Mouse (Mus musculus) heart, embryonic 11.5 days (tissue): ENCODE measurements around the gene Wnt5b. TPM values are rescaled to one million over a fixed set of nuclear protein-coding genes. Genes with fewer than 3 reads are reported as not detected.

ENCODE experiments used
- ATAC-seq: fragments of 200-750 bp; cut with Nextera tagmentation; replicated peaks from 2 replicates; pipeline ENCODE4 v1.8.0; 2017; ENCODE audit warnings: moderate library complexity; ENCODE audit not compliant: insufficient number of reproducible peaks, low FRiP score, low TSS enrichment
- H3K27ac ChIP-seq: fragments of 300-500 bp; sonication (generic); 2 replicates; pipeline ENCODE4 v1.5.1; 2014; ENCODE audit warnings: mild to moderate bottlenecking, low read depth, low read length
- H3K27me3 ChIP-seq: fragments of 300-500 bp; sonication (generic); 2 replicates; pipeline ENCODE4 v1.6.1; 2014; ENCODE audit warnings: mild to moderate bottlenecking, low read length, mixed read lengths; ENCODE audit not compliant: control insufficient read depth, insufficient read depth
- H3K36me3 ChIP-seq: fragments of 300-500 bp; sonication (generic); 2 replicates; pipeline ENCODE4 v1.6.1; 2014; ENCODE audit warnings: mild to moderate bottlenecking, low read length, moderate library complexity, mixed read lengths; ENCODE audit not compliant: control insufficient read depth, insufficient read depth
- H3K4me1 ChIP-seq: fragments of 300-500 bp; sonication (generic); 2 replicates; pipeline ENCODE4 v1.6.1; 2014; ENCODE audit warnings: low read length; ENCODE audit not compliant: control insufficient read depth, insufficient read depth
- H3K4me2 ChIP-seq: fragments of 300-500 bp; sonication (generic); 2 replicates; pipeline ENCODE4 v1.6.1; 2014; ENCODE audit warnings: mild to moderate bottlenecking, moderate library complexity
- H3K4me3 ChIP-seq: fragments of 300-500 bp; sonication (generic); 2 replicates; pipeline ENCODE4 v1.5.1; 2014; ENCODE audit warnings: low read depth, low read length
- H3K9ac ChIP-seq: fragments of 300-500 bp; sonication (generic); 2 replicates; pipeline ENCODE4 v1.6.1; 2014; ENCODE audit warnings: mild to moderate bottlenecking, low read depth, low read length, moderate library complexity
- H3K9me3 ChIP-seq: fragments of 300-500 bp; sonication (generic); replicated peaks from 2 replicates; pipeline ENCODE4 v1.6.1; 2016; ENCODE audit warnings: low read length; ENCODE audit not compliant: control insufficient read depth
- WGBS: fragments of 180-500 bp; shearing (Covaris S2); extraction: QIAGEN DNeasy Blood & Tissue Kit; methylation state at CpG from one replicate; pipeline ENCODE4 v1.1.7; 2014; ENCODE audit not compliant: insufficient replicate concordance; 5-methylcytosine and 5-hydroxymethylcytosine counted together
- polyA plus RNA-seq: library from polyadenylated mRNA; unstranded; fragments of >200 nt; fragmentation: Nextera tagmentation; extraction: Ambion mirVana; gene quantifications from 2 replicates; pipeline ENCODE4 v1.2.1, GENCODE M21; 2014

Wnt5b gene
- polyA plus RNA-seq, 1 experiment from 2014 or later, result 7.3 TPM

DNA sequence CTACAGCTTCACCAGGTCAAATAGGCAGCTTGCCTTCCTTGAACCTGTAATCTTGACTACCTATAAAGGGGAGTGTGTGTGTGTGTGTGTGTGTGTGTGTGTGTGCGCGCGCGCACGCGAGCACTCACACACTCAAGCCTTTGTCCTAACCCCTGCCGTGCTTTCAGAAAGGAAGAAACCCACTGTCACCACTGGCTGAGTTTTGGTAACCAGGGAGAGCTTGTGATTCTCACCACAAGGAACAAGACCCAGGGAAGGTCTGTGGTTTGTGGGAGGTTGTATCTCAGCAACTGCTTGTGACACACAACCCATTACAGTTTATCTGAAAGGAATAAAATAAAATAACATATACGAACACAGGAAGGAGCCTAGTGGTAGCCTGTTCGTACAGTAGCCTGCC is 135.6 kb downstream of the Wnt5b start:
- Histone ChIP-seq H3K27me3 (no peaks in the 10 kb centered on the region), H3K4me3 (no peak overlapping the region), H3K9me3 (no peaks in the 10 kb centered on the region), H3K9ac (no peak overlapping the region), H3K27ac (no peak overlapping the region), H3K36me3 (no peaks in the 10 kb centered on the region), H3K4me2 (no peak overlapping the region), H3K4me1 (0 out of 2 replicates have a peak, but pooled peaks cover 3% of the 10 kb centered on the region)
- WGBS, result 73% methylated on average over 9 of the region's 9 CpGs
- ATAC-seq, result no peak

DNA sequence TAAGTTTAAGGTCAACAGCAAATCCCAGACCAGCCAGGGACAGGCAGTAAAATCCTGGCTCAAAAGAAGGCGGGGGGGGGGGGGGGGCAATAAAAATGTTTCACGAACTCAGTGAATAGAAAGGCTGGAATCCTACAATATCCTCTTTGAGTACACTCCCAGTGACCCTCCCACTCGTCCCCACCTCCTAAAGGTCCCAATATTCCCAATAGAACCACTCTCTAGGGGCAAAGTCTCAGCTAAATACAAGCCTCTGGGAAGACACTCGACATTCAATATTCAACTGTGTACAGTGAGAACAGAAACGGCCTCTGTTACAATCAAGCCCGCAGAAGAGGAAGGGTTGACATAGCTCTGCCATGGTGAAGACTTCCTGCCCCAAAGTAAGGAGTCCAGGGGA is 136.3 kb downstream of the Wnt5b start:
- ATAC-seq, result no peak
- WGBS, result 71% methylated on average over 6 of the region's 6 CpGs

DNA sequence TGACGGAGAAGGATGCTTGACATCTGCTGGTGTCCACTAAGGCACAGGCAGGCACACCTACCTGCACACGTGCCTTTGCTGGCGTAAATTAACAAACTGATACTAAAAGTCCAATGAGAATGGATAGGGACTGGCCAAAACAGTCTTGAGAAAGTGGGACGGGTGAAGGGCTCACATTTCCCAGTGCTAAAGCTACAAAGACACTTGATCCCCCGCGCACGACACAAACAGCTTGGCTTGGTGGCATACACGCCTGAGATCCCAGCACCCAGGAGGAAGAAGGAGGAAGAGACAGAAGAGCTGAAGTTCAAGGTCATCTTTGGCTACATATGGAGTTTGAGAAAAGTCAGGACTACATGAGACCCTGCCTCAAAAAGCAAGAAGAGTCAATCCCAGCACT is 137.6 kb downstream of the Wnt5b start:
- Histone ChIP-seq H3K27me3 (no peaks in the 10 kb centered on the region), H3K4me3 (no peak overlapping the region), H3K27ac (no peak overlapping the region), H3K36me3 (no peaks in the 10 kb centered on the region), H3K4me2 (no peak overlapping the region), H3K4me1 (0 out of 2 replicates have a peak, but pooled peaks cover 3% of the 10 kb centered on the region), H3K9me3 (no peaks in the 10 kb centered on the region), H3K9ac (no peak overlapping the region)
- no peak for ATAC-seq
- WGBS, result 80% methylated on average over 8 of the region's 8 CpGs

More for the DNA sequence above, 136.3 kb downstream of the Wnt5b start:
- no peak overlapping the region for H3K9ac ChIP-seq
- H3K27ac ChIP-seq, result no peak overlapping the region
- H3K4me3 ChIP-seq, result no peak overlapping the region
- H3K27me3 ChIP-seq, result no peaks in the 10 kb centered on the region
- H3K4me2 ChIP-seq, result no peak overlapping the region
- 0 out of 2 replicates have a peak, but pooled peaks cover 3% of the 10 kb centered on the region for H3K4me1 ChIP-seq
- H3K36me3 ChIP-seq, result no peaks in the 10 kb centered on the region
- no peaks in the 10 kb centered on the region for H3K9me3 ChIP-seq

DNA sequence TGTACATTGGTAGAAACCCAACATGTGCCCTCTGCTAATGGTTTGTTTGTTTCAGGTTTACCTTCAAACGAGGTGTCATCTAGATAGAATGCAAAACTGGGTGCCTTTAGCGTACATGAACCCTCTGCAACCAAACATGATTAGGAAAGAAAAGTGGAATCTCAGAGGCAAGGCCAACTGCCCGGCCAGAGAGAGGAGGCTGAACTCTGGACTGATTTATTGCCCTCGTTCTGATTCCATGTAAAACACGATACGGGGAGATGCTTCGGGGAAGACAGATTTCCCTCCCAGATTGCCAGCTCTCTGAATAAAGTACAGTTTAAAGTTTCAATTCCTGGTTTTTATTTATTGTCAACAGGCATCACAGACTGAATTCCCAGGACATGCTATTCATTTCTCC is 138.8 kb downstream of the Wnt5b start:
- Histone ChIP-seq H3K27me3 (no peaks in the 10 kb centered on the region), H3K36me3 (no peaks in the 10 kb centered on the region), H3K27ac (no peak overlapping the region), H3K9me3 (no peaks in the 10 kb centered on the region), H3K4me2 (no peak overlapping the region), H3K4me3 (no peak overlapping the region), H3K9ac (no peak overlapping the region), H3K4me1 (0 out of 2 replicates have a peak, but pooled peaks cover 3% of the 10 kb centered on the region)
- ATAC-seq, result no peak
- WGBS, result 78% methylated on average over 7 of the region's 7 CpGs

DNA sequence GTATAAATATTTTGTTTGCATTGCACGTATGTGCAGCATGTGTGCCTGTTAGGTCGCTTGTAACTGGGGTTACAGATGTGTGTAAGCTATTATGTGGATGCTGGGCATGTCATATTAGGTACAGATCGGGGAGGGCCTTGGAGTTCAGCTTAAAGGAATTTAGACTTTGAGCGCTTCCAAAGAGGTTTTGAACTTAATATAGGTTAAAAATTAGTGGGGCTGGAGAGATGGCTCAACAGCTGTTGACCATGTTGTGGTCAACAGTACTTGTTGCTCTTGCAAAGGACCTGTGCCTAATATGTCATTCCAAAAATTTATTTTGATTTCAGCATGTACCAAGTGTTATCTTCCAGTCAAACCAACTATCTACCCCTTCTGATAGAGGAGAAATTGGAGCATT is 139.3 kb downstream of the Wnt5b start:
- Histone ChIP-seq H3K9me3 (no peaks in the 10 kb centered on the region), H3K9ac (no peak overlapping the region), H3K4me2 (no peak overlapping the region), H3K4me1 (0 out of 2 replicates have a peak, but pooled peaks cover 3% of the 10 kb centered on the region), H3K27me3 (no peaks in the 10 kb centered on the region), H3K27ac (no peak overlapping the region), H3K4me3 (no peak overlapping the region), H3K36me3 (no peaks in the 10 kb centered on the region)
- whole genome bisulfite sequencing, result 82% methylated on average over 4 of the region's 4 CpGs
- ATAC-seq, result no peak

DNA sequence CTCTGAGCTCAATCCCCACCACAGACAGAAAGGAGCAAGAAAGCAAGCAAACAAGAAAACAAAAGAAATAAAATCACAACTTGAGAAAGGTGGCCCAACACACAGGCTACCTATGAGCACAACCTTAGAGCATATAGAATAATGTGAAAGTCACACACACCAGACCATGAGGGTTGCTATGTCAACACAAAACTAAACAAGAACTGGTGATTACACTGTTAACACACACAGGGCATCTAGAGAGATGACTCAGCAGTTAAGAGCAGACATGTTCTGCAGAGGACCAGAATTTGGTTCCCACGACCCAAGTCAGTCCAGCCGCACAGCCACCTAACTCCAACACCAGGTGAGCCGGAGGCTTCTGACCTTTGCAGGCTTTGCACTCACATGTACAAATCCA is 141.2 kb downstream of the Wnt5b start:
- H3K4me2 ChIP-seq, result no peak overlapping the region
- WGBS, result 79% methylated on average over 3 of the region's 3 CpGs
- no peak overlapping the region for H3K4me3 ChIP-seq
- no peaks in the 10 kb centered on the region for H3K4me1 ChIP-seq
- H3K9ac ChIP-seq, result no peak overlapping the region
- no peaks in the 10 kb centered on the region for H3K36me3 ChIP-seq
- H3K27ac ChIP-seq, result no peak overlapping the region
- H3K9me3 ChIP-seq, result no peaks in the 10 kb centered on the region
- ATAC-seq, result no peak
- no peaks in the 10 kb centered on the region for H3K27me3 ChIP-seq

DNA sequence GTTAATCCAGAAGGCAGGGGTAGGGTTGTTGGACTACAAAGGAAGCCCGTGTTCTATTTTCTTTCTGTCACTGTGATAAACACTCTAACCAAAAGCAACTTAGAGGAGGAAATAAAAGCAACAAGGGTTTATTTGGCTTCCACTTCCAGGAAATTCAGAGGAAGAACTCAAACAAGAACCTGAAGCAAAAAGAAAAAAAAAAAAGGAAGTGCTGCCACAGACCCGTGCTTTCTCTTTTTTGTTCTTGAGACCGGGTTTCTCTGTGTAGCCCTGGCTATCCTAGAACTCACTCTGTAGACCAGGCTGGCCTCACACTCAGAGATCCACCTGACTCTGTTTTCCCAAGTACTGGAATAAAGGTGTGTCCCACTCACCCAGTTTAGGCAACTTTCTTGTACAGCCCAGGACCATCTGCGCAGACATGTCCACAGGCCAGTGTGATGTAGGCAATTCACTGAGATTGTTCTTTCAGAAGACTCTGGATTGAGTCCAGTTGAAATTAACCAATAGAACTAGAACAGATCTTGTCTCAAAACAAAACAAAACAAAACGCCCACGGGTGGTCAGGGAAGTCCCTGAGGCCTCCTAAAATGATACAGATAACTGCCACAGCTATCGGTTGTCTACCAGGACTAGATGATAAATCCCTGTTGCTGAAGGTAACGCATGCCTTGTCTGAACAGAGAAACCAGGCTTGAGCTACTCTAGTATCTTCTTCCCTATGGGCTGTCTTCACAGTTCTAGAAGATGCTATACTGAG is 142.4 kb downstream of the Wnt5b start:
- H3K9me3 ChIP-seq, result no peaks in the 10 kb centered on the region
- no peak for ATAC-seq

DNA sequence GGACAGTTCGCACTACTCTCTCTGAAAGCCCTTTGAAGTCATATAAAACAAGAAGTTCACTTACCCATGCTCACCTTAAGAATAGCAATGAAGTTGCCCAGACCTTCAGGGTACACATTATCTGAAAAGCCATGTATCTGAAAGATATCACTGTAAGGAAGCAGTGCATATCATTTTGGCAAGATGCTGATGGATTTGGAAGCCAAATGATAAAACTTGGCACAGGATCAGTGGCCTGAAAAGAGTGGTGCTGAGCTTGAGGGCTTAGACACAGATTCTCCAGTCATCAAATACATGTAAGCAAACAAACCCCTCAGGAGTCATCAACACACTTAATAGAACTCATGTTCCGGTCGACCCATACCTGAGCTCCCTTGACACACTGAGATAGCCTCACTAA is 143.5 kb downstream of the Wnt5b start:
- Histone ChIP-seq H3K27me3 (no peaks in the 10 kb centered on the region), H3K9me3 (no peaks in the 10 kb centered on the region), H3K27ac (no peak overlapping the region), H3K9ac (no peak overlapping the region), H3K4me1 (peaks cover 4% of the 10 kb centered on the region), H3K4me2 (no peak overlapping the region), H3K4me3 (no peak overlapping the region), H3K36me3 (no peaks in the 10 kb centered on the region)
- WGBS, result 79% methylated on average over 3 of the region's 3 CpGs
- ATAC-seq, result no peak

More for the DNA sequence above, 142.4 kb downstream of the Wnt5b start:
- H3K36me3 ChIP-seq, result no peaks in the 10 kb centered on the region
- no peaks in the 10 kb centered on the region for H3K4me1 ChIP-seq
- H3K27me3 ChIP-seq, result no peaks in the 10 kb centered on the region
- no peak overlapping the region for H3K4me2 ChIP-seq
- H3K9ac ChIP-seq, result no peak overlapping the region
- H3K4me3 ChIP-seq, result no peak overlapping the region
- no peak overlapping the region for H3K27ac ChIP-seq
- 77% methylated on average over 8 of the region's 8 CpGs for WGBS

DNA sequence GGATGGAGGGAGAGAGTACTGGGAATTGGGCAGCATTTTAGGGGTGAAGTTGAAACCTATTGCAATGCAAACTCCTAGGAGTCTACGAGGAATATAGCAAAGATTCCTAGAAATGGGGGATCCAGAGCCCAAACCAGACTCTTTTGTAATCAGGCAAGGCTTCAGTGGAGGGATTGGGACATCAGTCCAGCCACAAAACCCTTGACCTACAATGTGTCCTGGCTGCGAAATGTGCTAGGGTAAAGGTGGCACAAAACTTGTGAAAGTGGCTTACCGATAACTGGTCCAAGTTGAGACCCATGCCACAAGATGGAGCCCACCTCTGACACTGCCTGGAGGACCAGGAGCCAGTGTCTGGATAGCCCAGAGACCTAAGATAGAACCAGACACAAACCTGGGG is 144.8 kb downstream of the Wnt5b start:
- Histone ChIP-seq H3K4me2 (no peak overlapping the region), H3K4me1 (peaks cover 4% of the 10 kb centered on the region), H3K9me3 (no peaks in the 10 kb centered on the region), H3K36me3 (no peaks in the 10 kb centered on the region), H3K4me3 (no peak overlapping the region), H3K27ac (no peak overlapping the region), H3K9ac (no peak overlapping the region), H3K27me3 (no peaks in the 10 kb centered on the region)
- no peak for ATAC-seq
- 83% methylated on average over 3 of the region's 3 CpGs for WGBS
